Mouse (Mus musculus) myocyte (in vitro differentiated cells): ENCODE results near the gene Thoc2.

Source experiments
- E2F4 ChIP-seq: IDR thresholded peaks from one replicate; pipeline ENCODE4 v1.6.1; 2011; ENCODE audit warnings: mild to moderate bottlenecking, control low read depth, moderate library complexity; ENCODE audit not compliant: insufficient read depth
- MAX ChIP-seq: IDR thresholded peaks from one replicate; pipeline ENCODE4 v1.6.1; 2011; ENCODE audit warnings: low read depth, mild to moderate bottlenecking, control low read depth
- MYOD1 ChIP-seq, 3 experiments: IDR thresholded peaks; one replicate each; pipeline ENCODE4 v1.6.1; 2011; ENCODE audit warnings: control low read depth in 2 of 3, low read depth in 2 of 3, mild to moderate bottlenecking in 2 of 3, moderate library complexity in 1 of 3; ENCODE audit not compliant: insufficient read length in 2 of 3, control insufficient read depth in 1 of 3
- POLR2A ChIP-seq: IDR thresholded peaks from one replicate; pipeline ENCODE4 v1.6.1; 2011; ENCODE audit warnings: low read depth, mild to moderate bottlenecking, control low read depth, moderate library complexity; ENCODE audit not compliant: insufficient read length
- TCF12 ChIP-seq: IDR thresholded peaks from one replicate; pipeline ENCODE4 v1.6.1; 2011; ENCODE audit warnings: mild to moderate bottlenecking, control low read depth; ENCODE audit not compliant: poor library complexity, insufficient read depth, severe bottlenecking
- USF1 ChIP-seq: IDR thresholded peaks from one replicate; pipeline ENCODE4 v1.6.1; 2011; ENCODE audit warnings: low read depth, mild to moderate bottlenecking, control low read depth, moderate library complexity

DNA sequence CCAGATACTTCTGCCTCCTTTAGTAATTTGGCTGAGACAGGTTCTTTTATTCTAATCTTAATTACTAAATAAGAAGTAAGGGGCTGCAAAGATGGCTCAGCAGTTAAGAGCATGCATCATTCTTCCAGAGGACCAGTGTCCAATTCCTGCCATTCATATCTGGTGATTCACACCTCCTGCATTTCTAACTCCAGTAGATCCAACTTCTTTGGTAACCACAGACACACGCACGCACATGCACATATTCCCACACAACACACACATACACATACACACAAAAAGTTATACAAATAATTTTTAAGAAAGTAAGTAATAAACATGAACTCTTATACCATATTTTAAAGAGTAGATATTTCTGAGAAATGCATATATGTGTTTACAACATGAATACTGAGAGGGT is 49.6 kb upstream of the Thoc2 start:
- TF ChIP-seq USF1 (no peak), POLR2A (no peak), MAX (no peak), E2F4 (no peak), MYOD1 (IDR thresholded peaks at IDR 0.05; ENCODE audit: control insufficient read depth in 1 of 3, insufficient read length in 2 of 3, low read depth in 2 of 3) (no peak), TCF12 (no peak)
